Mouse (Mus musculus): Measurements from ENCODE around the gene Khsrp.

Khsrp gene

GRCm38 (mm10) chr17:56988921-56989430 is 42.3 kb downstream of the Khsrp start:
- in situ Hi-C loops (cut with MboI, MseI), result no loop called here

GRCm38 (mm10) chr17:56988441-56988840 is 42.9 kb downstream of the Khsrp start:
- in situ Hi-C loops (cut with MboI, MseI), result no loop called here

- in situ Hi-C loops (cut with MboI, MseI), result no loop called here
Measured at GRCm38 (mm10) chr17:56986105-56986805, 45.1 kb downstream of the Khsrp start.

GRCm38 (mm10) chr17:56985656-56986055 is 45.7 kb downstream of the Khsrp start:
- in situ Hi-C loops (cut with MboI, MseI), result no loop called here

- in situ Hi-C loops (cut with MboI, MseI), result no loop called here
Measured at GRCm38 (mm10) chr17:56984886-56985285, 46.4 kb downstream of the Khsrp start.

- in situ Hi-C loops (cut with MboI, MseI), result no loop called here
Measured at GRCm38 (mm10) chr17:56982013-56982412, 49.3 kb downstream of the Khsrp start, which contains the start of gene Acer1. TSS of gene Acer1 (minus strand) at chr17:56982126.

- in situ Hi-C loops (cut with MboI, MseI), result no loop called here
Measured at GRCm38 (mm10) chr17:56981049-56981448, 50.3 kb downstream of the Khsrp start.

GRCm38 (mm10) chr17:56979524-56979923 is 51.8 kb downstream of the Khsrp start:
- in situ Hi-C loops (cut with MboI, MseI), result no loop called here

GRCm38 (mm10) chr17:56976531-56977390 is 54.6 kb downstream of the Khsrp start:
- in situ Hi-C loops (cut with MboI, MseI), result no loop called here

- in situ Hi-C loops (cut with MboI, MseI), result no loop called here
Measured at GRCm38 (mm10) chr17:56975391-56975790, 55.9 kb downstream of the Khsrp start.

GRCm38 (mm10) chr17:56974708-56975240 is 56.5 kb downstream of the Khsrp start:
- in situ Hi-C loops (cut with MboI, MseI), result no loop called here

GRCm38 (mm10) chr17:56973956-56974707 is 57.2 kb downstream of the Khsrp start:
- in situ Hi-C loops (cut with MboI, MseI), result no loop called here
